Mouse (Mus musculus): ENCODE results near the gene Usp44. TPM values are rescaled to one million over a fixed set of nuclear protein-coding genes. Genes with fewer than 3 reads are reported as not detected.
A peak's percentile ranks its signal among the peaks of the same experiment; 100 is the strongest.

Usp44 gene
- polyA plus RNA-seq, 1 experiment from 2014 or later = 0.34 TPM

GRCm38 (mm10) chr10:93897043-93897646 lies 65.8 kb downstream of the Usp44 start, which contains the start of gene Metap2:
TSS of gene Metap2 (minus strand) at chr10:93897093.
- H3K27me3 ChIP-seq (replicated peaks; ENCODE audit: control insufficient read depth, insufficient read depth, low read length) = no peaks in the 10 kb centered on the region
- no peaks in the 10 kb centered on the region for H3K9me3 ChIP-seq (ENCODE audit: control insufficient read depth, low read length)
- no peak for ATAC-seq
- H3K4me2 ChIP-seq (ENCODE audit: low read depth, low read length) = no peak within 1 kb of the TSS
- 70% methylated on average over 7 of the region's 7 CpGs for WGBS
- no peak within 1 kb of the TSS for H3K27ac ChIP-seq (ENCODE audit: low read length)
- no peak within 1 kb of the TSS for H3K4me3 ChIP-seq (ENCODE audit: low read length)
- H3K4me1 ChIP-seq (ENCODE audit: control insufficient read depth, insufficient read depth, low read length) = no peaks in the 10 kb centered on the region
- no peaks in the 10 kb centered on the region for H3K36me3 ChIP-seq (ENCODE audit: control insufficient read depth, insufficient read depth, low read length)
- H3K9ac ChIP-seq (ENCODE audit: low read depth, low read length) = no peak within 1 kb of the TSS

- WGBS = 48% methylated on average over 2 of the region's 2 CpGs
- H3K4me3 ChIP-seq (ENCODE audit: low read length) = no peak overlapping the region
- H3K9ac ChIP-seq (ENCODE audit: low read depth, low read length) = no peak overlapping the region
- ATAC-seq = peak; percentile 92
- H3K4me2 ChIP-seq (ENCODE audit: low read depth, low read length) = no peak overlapping the region
- no peak overlapping the region for H3K27ac ChIP-seq (ENCODE audit: low read length)
- no peaks in the 10 kb centered on the region for H3K36me3 ChIP-seq (ENCODE audit: control insufficient read depth, insufficient read depth, low read length)
- no peaks in the 10 kb centered on the region for H3K4me1 ChIP-seq (ENCODE audit: control insufficient read depth, insufficient read depth, low read length)
- H3K27me3 ChIP-seq (replicated peaks; ENCODE audit: control insufficient read depth, insufficient read depth, low read length) = no peaks in the 10 kb centered on the region
- H3K9me3 ChIP-seq (ENCODE audit: control insufficient read depth, low read length) = no peaks in the 10 kb centered on the region
These were observed 67.9 kb downstream of the Usp44 start for GRCm38 (mm10) chr10:93899303-93899702.

DNA sequence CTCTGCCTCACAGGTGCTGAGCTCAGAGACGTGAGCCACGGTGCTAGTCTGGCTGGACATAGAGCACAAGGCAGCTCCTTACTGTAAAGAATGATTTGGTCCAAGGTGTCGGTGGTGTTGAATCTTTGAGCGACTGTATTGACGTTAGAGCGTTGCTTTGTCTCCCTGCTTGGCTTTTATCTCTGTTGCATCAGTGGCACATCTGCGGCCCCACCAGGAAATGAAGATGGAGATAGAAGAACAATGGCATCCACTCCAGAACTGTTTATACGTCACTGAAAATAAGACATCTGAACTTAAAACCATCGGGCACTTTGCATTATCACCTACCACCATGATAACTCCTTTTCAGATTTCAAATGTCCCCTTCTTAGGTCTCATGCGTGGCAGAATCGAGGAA lies 68.6 kb downstream of the Usp44 start:
- Histone ChIP-seq H3K27ac (ENCODE audit: low read length) (no peak overlapping the region), H3K4me3 (ENCODE audit: low read length) (no peak overlapping the region), H3K36me3 (ENCODE audit: control insufficient read depth, insufficient read depth, low read length) (no peaks in the 10 kb centered on the region), H3K4me1 (ENCODE audit: control insufficient read depth, insufficient read depth, low read length) (no peaks in the 10 kb centered on the region), H3K9me3 (ENCODE audit: control insufficient read depth, low read length) (no peaks in the 10 kb centered on the region), H3K9ac (ENCODE audit: low read depth, low read length) (no peak overlapping the region), H3K27me3 (replicated peaks; ENCODE audit: control insufficient read depth, insufficient read depth, low read length) (no peaks in the 10 kb centered on the region), H3K4me2 (ENCODE audit: low read depth, low read length) (no peak overlapping the region)
- whole genome bisulfite sequencing = 82% methylated on average over 11 of the region's 11 CpGs
- peak; percentile 17; the same call in 1 of the 2 replicates for ATAC-seq

DNA sequence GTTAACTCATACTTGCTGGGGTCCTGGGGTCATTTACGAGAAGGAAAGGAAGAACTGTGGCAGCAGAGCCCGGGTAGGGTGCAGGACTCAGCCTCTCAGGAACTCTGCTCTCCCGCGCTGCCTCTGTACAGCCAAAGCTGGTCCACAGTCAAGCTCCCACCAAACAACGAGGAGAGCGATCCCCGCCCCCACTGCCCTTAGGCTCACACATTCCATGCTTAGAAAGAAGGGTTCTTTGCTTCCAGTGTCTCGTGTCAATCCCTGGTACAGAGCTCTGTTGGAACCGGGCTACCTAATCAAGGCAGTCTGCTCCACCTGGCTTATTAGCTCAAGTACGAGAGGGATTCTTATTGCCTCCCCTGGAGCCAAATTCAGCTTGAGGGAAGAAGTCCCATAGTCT lies 76.0 kb downstream of the Usp44 start:
- ATAC-seq = no peak
- Histone ChIP-seq H3K27me3 (replicated peaks; ENCODE audit: control insufficient read depth, insufficient read depth, low read length) (no peaks in the 10 kb centered on the region), H3K4me1 (ENCODE audit: control insufficient read depth, insufficient read depth, low read length) (no peaks in the 10 kb centered on the region), H3K4me2 (ENCODE audit: low read depth, low read length) (no peak overlapping the region), H3K9me3 (ENCODE audit: control insufficient read depth, low read length) (no peaks in the 10 kb centered on the region), H3K4me3 (ENCODE audit: low read length) (no peak overlapping the region), H3K36me3 (ENCODE audit: control insufficient read depth, insufficient read depth, low read length) (no peaks in the 10 kb centered on the region), H3K27ac (ENCODE audit: low read length) (no peak overlapping the region), H3K9ac (ENCODE audit: low read depth, low read length) (no peak overlapping the region)
- 51% methylated on average over 10 of the region's 10 CpGs for WGBS

Other genes with a start within 250 kb of the Usp44 start
- gene Snrpf, start 241.8 kb upstream of the Usp44 start, polyA plus RNA-seq (2015; fragmentation: Nextera tagmentation; extraction: Ambion mirVana) = 88.2 and 94.6 TPM in 2 replicates
- 0.22 and 0.23 TPM in 2 replicates for gene Ntn4, start 190.9 kb upstream of the Usp44 start, polyA plus RNA-seq (2015; fragmentation: Nextera tagmentation; extraction: Ambion mirVana)
- gene Metap2, start 65.5 kb downstream of the Usp44 start, polyA plus RNA-seq (2015; fragmentation: Nextera tagmentation; extraction: Ambion mirVana) = 162 and 169 TPM in 2 replicates
- 17.1 and 18.5 TPM in 2 replicates for gene Vezt, start 204.3 kb downstream of the Usp44 start, polyA plus RNA-seq (2015; fragmentation: Nextera tagmentation; extraction: Ambion mirVana)
- gene Fgd6, start 204.4 kb downstream of the Usp44 start, polyA plus RNA-seq (2015; fragmentation: Nextera tagmentation; extraction: Ambion mirVana) = 2.7 and 3.0 TPM in 2 replicates

Measured in intestine, embryonic 16.5 days (tissue).